Comparison of ENCODE assay signal across 12 mouse cellular contexts in genomic region chr3:103920094-103920493, GRCm38 (mm10).
"Had no signal": no experiment of that assay in that cellular context is flagged by ENCODE, and none has a peak within 500 bp of the region (broad histone marks: within the 10 kb centered on the region; RNA-seq: fewer than 3 reads in every experiment).

No protein-coding gene starts in this region.

- H3K36me3 ChIP-seq: limb, embryonic 15.5 days; midbrain, embryonic 12.5 days had no signal

- H3K27me3 ChIP-seq: limb, embryonic 15.5 days; midbrain, embryonic 12.5 days had no signal

- H3K9me3 ChIP-seq: limb, embryonic 15.5 days; midbrain, embryonic 12.5 days had no signal

- H3K4me2 ChIP-seq: limb, embryonic 15.5 days; midbrain, embryonic 12.5 days had no signal

- ATAC-seq: intestine, postnatal 0 days; midbrain, embryonic 16.5 days had no signal

- DNase-seq: kidney, adult 8-10 months; kidney, postnatal 25 days; layer of hippocampus, adult 9-11 months; layer of hippocampus, postnatal 36 days; lung, adult 18-20 months; right cerebral cortex, postnatal 14 days; thymus, postnatal 4 days had no signal

- H3K4me3 ChIP-seq: limb, embryonic 15.5 days; midbrain, embryonic 12.5 days had no signal

- H3K9ac ChIP-seq: limb, embryonic 15.5 days; midbrain, embryonic 12.5 days had no signal

- H3K27ac ChIP-seq: limb, embryonic 15.5 days; midbrain, embryonic 12.5 days; stomach, postnatal 0 days had no signal
